Mouse (Mus musculus) midbrain, embryonic 15.5 days (tissue): ENCODE measurements around the gene Ctu2. TPM values are rescaled to one million over a fixed set of nuclear protein-coding genes. Genes with fewer than 3 reads are reported as not detected.
A peak's percentile ranks its signal among the peaks of the same experiment; 100 is the strongest.

ENCODE experiments used
- ATAC-seq: fragments of 200-750 bp; cut with Nextera tagmentation; replicated peaks from 2 replicates; pipeline ENCODE4 v1.8.0; 2017; ENCODE audit warnings: moderate TSS enrichment
- H3K27ac ChIP-seq: fragments of 300-500 bp; sonication (generic); 2 replicates; pipeline ENCODE4 v1.5.1; 2015; ENCODE audit warnings: mild to moderate bottlenecking, inconsistent platforms
- H3K27me3 ChIP-seq: fragments of 300-500 bp; sonication (generic); replicated peaks from 2 replicates; pipeline ENCODE4 v1.6.1; 2015; ENCODE audit warnings: inconsistent platforms
- H3K36me3 ChIP-seq: fragments of 300-500 bp; sonication (generic); replicated peaks from 2 replicates; pipeline ENCODE4 v1.6.1; 2015; ENCODE audit warnings: inconsistent platforms
- H3K4me1 ChIP-seq: fragments of 300-500 bp; sonication (generic); 2 replicates; pipeline ENCODE4 v1.6.1; 2015; ENCODE audit warnings: inconsistent platforms
- H3K4me2 ChIP-seq: fragments of 300-500 bp; sonication (generic); 2 replicates; pipeline ENCODE4 v1.6.1; 2015; ENCODE audit warnings: inconsistent platforms, mild to moderate bottlenecking, moderate library complexity
- H3K4me3 ChIP-seq: fragments of 300-500 bp; sonication (generic); 2 replicates; pipeline ENCODE4 v1.5.1; 2015; ENCODE audit warnings: mild to moderate bottlenecking, inconsistent platforms
- H3K9ac ChIP-seq: fragments of 300-500 bp; sonication (generic); 2 replicates; pipeline ENCODE4 v1.6.1; 2015; ENCODE audit warnings: mild to moderate bottlenecking, inconsistent platforms
- H3K9me3 ChIP-seq: fragments of 300-500 bp; sonication (generic); 2 replicates; pipeline ENCODE4 v1.6.1; 2016; ENCODE audit warnings: inconsistent platforms
- WGBS: fragments of 180-500 bp; shearing (Covaris S2); methylation state at CpG from one replicate; pipeline ENCODE4 v1.1.7; 2015; ENCODE audit warnings: mixed read lengths; 5-methylcytosine and 5-hydroxymethylcytosine counted together
- polyA plus RNA-seq: library from polyadenylated mRNA; unstranded; fragments of >200 nt; fragmentation: Nextera tagmentation; extraction: Ambion mirVana; gene quantifications from 2 replicates; pipeline ENCODE4 v1.2.1, GENCODE M21; 2015

Ctu2 gene
- polyA plus RNA-seq, 1 experiment from 2014 or later: 80.0 TPM

DNA sequence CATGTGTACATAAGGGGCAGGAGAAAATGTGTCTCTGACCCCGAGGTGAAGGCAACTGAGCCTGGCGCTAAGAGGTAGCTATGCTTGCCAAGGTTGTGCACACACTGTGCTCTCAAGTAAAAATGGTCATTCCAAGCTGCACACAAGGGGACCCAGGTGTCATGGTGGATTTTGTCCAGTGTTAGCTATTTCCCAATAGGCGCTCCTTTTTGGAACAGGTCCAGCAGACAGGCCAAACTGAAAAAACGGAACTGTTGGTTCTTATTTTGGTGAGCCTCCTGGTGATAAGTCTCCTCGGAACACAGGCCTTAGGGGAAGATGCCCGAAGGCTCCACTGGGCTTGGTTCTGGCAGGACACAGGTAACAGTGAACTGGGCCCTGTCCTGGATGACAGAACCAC, 21.5 kb upstream of the Ctu2 start:
- WGBS: 86% methylated on average over 6 of the region's 6 CpGs
- H3K4me3 ChIP-seq: no peak overlapping the region
- H3K27me3 ChIP-seq: peaks cover 10% of the 10 kb centered on the region
- H3K27ac ChIP-seq: no peak overlapping the region
- H3K4me1 ChIP-seq: no peaks in the 10 kb centered on the region
- no peak overlapping the region for H3K4me2 ChIP-seq
- H3K9me3 ChIP-seq: no peaks in the 10 kb centered on the region
- no peaks in the 10 kb centered on the region for H3K36me3 ChIP-seq
- no peak overlapping the region for H3K9ac ChIP-seq
- ATAC-seq: no peak

- peaks cover 32% of the 10 kb centered on the region for H3K27me3 ChIP-seq
- H3K27ac ChIP-seq: no peak overlapping the region
- no peaks in the 10 kb centered on the region for H3K36me3 ChIP-seq
- H3K4me1 ChIP-seq: peaks cover 10% of the 10 kb centered on the region
- H3K4me2 ChIP-seq: no peak overlapping the region
- no peak for ATAC-seq
- H3K9ac ChIP-seq: no peak overlapping the region
- H3K4me3 ChIP-seq: no peak overlapping the region
- WGBS: 74% methylated on average over 11 of the region's 11 CpGs
- no peaks in the 10 kb centered on the region for H3K9me3 ChIP-seq
Observed at GRCm38 (mm10) chr8:122457171-122457570, 18.8 kb upstream of the Ctu2 start.

DNA sequence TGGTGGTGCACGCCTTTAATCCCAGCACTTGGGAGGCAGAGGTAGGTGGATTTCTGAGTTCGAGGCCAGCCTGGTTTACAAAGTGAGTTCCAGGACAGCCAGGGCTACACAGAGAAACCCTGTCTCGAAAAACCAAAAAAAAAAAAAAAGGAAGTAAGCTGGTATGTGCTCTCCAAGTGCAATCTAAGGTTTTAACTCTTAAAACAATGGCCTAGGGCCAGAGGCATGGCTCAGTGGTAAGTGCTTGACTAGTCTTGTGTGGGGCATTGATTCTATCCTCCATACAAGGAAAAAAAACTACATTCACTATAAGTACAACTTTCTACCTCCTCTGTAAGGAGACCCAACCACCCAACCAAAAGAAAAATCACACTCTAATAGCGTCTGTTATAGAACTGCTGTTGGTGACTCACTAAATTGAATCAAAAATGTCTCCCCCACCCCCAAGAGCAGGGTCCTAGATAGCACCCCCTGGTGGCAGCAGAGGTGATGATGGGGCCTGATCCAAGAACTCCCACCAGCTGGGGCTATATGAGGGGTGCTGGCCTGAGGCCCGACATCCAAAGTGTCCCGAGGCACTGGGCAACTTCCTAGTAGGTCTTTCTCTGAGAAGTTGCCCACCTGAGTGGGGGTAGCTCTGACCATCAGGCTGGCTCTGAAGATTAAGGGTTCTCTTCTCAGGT, 16.6 kb upstream of the Ctu2 start:
- ATAC-seq: no peak
- peaks cover 38% of the 10 kb centered on the region for H3K27me3 ChIP-seq
- no peak overlapping the region for H3K9ac ChIP-seq
- H3K27ac ChIP-seq: no peak overlapping the region
- H3K4me1 ChIP-seq: peaks cover 10% of the 10 kb centered on the region
- 56% methylated on average over 6 of the region's 6 CpGs for WGBS
- H3K9me3 ChIP-seq: no peaks in the 10 kb centered on the region
- H3K4me2 ChIP-seq: no peak overlapping the region
- no peak overlapping the region for H3K4me3 ChIP-seq
- H3K36me3 ChIP-seq: no peaks in the 10 kb centered on the region

- Histone ChIP-seq H3K36me3 (no peaks in the 10 kb centered on the region), H3K4me1 (peaks cover 10% of the 10 kb centered on the region), H3K9ac (no peak overlapping the region), H3K27ac (no peak overlapping the region), H3K9me3 (no peaks in the 10 kb centered on the region), H3K27me3 (peaks cover 38% of the 10 kb centered on the region), H3K4me3 (peak overlapping the region; percentile 35; the same call in 1 of the 2 replicates), H3K4me2 (peak overlapping the region; percentile 73)
- ATAC-seq: no peak
- 26% methylated on average over 7 of the region's 7 CpGs for WGBS
Observed at GRCm38 (mm10) chr8:122459990-122460389, 16.0 kb upstream of the Ctu2 start.

DNA sequence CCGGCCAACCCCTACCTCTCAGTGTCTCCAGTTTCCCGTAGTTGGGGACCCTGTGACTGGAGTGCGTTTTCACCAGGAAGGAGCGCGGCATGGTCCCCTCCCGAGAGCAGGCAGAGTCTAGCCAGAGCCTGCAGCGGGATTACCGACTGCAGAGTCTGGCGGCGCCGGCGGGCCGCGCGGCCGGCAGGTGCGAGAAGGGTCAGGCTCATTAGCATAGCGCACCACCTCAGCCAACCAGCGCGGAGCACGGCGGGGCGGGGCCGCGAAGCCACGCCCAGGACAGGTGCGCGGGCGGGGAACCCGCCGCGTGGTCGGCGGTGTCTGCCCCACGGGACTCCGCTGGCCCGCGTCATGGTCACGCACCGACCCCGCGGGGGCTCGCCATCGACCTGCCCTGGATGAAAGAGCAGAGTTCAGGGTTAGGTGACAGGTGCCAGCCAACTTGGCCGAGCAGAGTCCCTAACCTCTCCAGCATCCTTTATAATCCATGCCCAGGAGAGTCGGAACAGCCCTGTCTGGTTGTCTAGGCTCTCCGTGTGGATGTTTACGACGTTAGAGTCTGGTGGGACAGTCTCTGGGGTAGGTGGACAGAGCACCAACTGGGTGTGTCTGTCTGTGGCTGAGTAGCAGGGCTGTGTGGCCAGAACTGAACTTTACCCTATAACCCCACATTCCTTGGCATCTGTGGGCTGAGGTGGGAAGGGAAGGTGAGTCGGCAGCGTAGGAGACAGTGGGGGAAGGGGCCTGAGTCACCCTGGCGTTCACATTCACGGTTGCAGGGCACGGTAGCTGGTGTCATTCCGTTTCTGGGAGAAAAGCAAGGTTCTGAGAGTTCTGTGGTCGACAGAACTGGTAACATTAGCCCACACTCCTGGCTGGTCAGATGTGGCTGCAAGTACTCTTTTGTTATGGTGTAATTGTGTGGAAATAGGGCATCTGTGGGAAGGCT, 15.1 kb upstream of the Ctu2 start, which contains the start of gene Snai3:
Gene Snai3 (minus strand): TSS at position 210 of the 949 bp plus-strand sequence.
- peak; percentile 54; the same call in 1 of the 2 replicates for ATAC-seq
- H3K36me3 ChIP-seq: no peaks in the 10 kb centered on the region
- peak within 1 kb of the TSS; percentile 73 for H3K4me2 ChIP-seq
- H3K27me3 ChIP-seq: peaks cover 38% of the 10 kb centered on the region
- no peaks in the 10 kb centered on the region for H3K9me3 ChIP-seq
- WGBS: 2% methylated on average over 56 of the region's 56 CpGs
- peak within 1 kb of the TSS; percentile 35 for H3K4me3 ChIP-seq
- no peak within 1 kb of the TSS for H3K27ac ChIP-seq
- peak within 1 kb of the TSS; percentile 1; the same call in 1 of the 2 replicates for H3K9ac ChIP-seq
- peaks cover 10% of the 10 kb centered on the region for H3K4me1 ChIP-seq

GRCm38 (mm10) chr8:122461473-122462148, 14.3 kb upstream of the Ctu2 start:
- H3K27ac ChIP-seq: no peak overlapping the region
- H3K4me3 ChIP-seq: no peak overlapping the region
- H3K36me3 ChIP-seq: peaks cover under 1% of the 10 kb centered on the region; the same call in 1 of the 2 replicates
- H3K9ac ChIP-seq: no peak overlapping the region
- no peaks in the 10 kb centered on the region for H3K9me3 ChIP-seq
- no peak for ATAC-seq
- 55% methylated on average over 11 of the region's 11 CpGs for WGBS
- peaks cover 38% of the 10 kb centered on the region for H3K27me3 ChIP-seq
- H3K4me2 ChIP-seq: no peak overlapping the region
- peaks cover 10% of the 10 kb centered on the region for H3K4me1 ChIP-seq

DNA sequence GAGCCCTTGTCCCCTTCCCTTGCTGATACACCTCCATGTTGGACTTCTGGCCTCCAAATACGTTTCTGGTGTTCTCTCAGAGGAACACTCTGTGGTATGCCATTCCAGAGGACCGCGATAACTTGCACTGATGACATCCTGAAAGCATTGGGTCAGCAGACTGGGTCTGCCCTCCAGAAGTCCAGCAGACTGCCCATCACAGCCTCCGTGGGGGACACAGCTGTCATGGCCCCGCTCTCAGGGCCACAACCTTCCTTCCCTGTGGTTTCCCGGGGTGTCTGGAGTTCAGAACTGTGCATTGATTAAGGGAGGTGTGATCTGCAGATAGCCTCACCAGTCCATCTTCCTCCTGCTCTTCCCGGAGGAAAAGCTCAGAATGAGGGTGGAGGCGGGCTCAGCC, 13.4 kb upstream of the Ctu2 start:
- Histone ChIP-seq H3K4me3 (no peak overlapping the region), H3K9me3 (no peaks in the 10 kb centered on the region), H3K27ac (no peak overlapping the region), H3K4me2 (no peak overlapping the region), H3K36me3 (peaks cover 8% of the 10 kb centered on the region; the same call in 1 of the 2 replicates), H3K4me1 (peaks cover 10% of the 10 kb centered on the region), H3K27me3 (peaks cover 38% of the 10 kb centered on the region), H3K9ac (no peak overlapping the region)
- WGBS: 66% methylated on average over 8 of the region's 8 CpGs
- no peak for ATAC-seq

GRCm38 (mm10) chr8:122463651-122464640, 12.0 kb upstream of the Ctu2 start:
- WGBS: 69% methylated on average over 12 of the region's 12 CpGs
- H3K27ac ChIP-seq: no peak overlapping the region
- no peak overlapping the region for H3K9ac ChIP-seq
- peaks cover 10% of the 10 kb centered on the region for H3K4me1 ChIP-seq
- ATAC-seq: no peak
- no peaks in the 10 kb centered on the region for H3K9me3 ChIP-seq
- H3K27me3 ChIP-seq: peaks cover 32% of the 10 kb centered on the region
- H3K4me2 ChIP-seq: no peak overlapping the region
- no peak overlapping the region for H3K4me3 ChIP-seq
- H3K36me3 ChIP-seq: peaks cover 14% of the 10 kb centered on the region; the same call in 1 of the 2 replicates

- Histone ChIP-seq H3K27me3 (peaks cover 24% of the 10 kb centered on the region), H3K9me3 (no peaks in the 10 kb centered on the region), H3K4me3 (no peak overlapping the region), H3K36me3 (peaks cover 14% of the 10 kb centered on the region; the same call in 1 of the 2 replicates), H3K4me2 (no peak overlapping the region), H3K4me1 (peaks cover 10% of the 10 kb centered on the region), H3K27ac (no peak overlapping the region), H3K9ac (no peak overlapping the region)
- no peak for ATAC-seq
- WGBS: 84% methylated on average over 7 of the region's 7 CpGs
Observed at GRCm38 (mm10) chr8:122464985-122465384, 11.0 kb upstream of the Ctu2 start.

- Histone ChIP-seq H3K27ac (no peak overlapping the region), H3K9me3 (no peaks in the 10 kb centered on the region), H3K4me2 (no peak overlapping the region), H3K4me1 (no peaks in the 10 kb centered on the region), H3K27me3 (peaks cover under 1% of the 10 kb centered on the region; the same call in 1 of the 2 replicates), H3K36me3 (peaks cover 19% of the 10 kb centered on the region; the same call in 1 of the 2 replicates), H3K9ac (no peak overlapping the region), H3K4me3 (no peak overlapping the region)
- WGBS: 90% methylated on average over 13 of the region's 13 CpGs
- ATAC-seq: no peak
Observed at GRCm38 (mm10) chr8:122467816-122468215, 8.1 kb upstream of the Ctu2 start.

DNA sequence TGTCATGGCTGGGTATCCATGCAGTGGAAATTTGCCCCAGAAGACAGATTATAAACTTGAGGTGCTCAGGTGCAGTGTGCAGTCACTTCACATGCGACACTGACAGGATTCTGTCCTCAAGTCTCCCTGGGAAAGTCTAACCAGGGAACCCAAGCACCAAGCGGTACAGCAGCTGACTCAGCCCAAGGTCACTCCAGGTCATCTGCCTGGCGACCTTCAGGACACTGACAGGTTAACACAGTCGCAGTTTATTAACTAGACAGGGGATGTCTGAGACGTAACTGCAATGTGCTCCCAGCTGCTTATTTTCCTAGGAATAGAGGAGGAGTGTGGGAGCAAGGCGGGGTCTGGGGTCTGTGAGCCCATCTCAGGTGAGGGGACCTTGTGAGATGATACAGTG, 6.5 kb upstream of the Ctu2 start:
- Histone ChIP-seq H3K27me3 (no peaks in the 10 kb centered on the region), H3K27ac (no peak overlapping the region), H3K36me3 (peaks cover 19% of the 10 kb centered on the region; the same call in 1 of the 2 replicates), H3K4me3 (no peak overlapping the region), H3K9ac (no peak overlapping the region), H3K4me2 (no peak overlapping the region), H3K9me3 (no peaks in the 10 kb centered on the region), H3K4me1 (peaks cover 7% of the 10 kb centered on the region)
- WGBS: 90% methylated on average over 6 of the region's 6 CpGs
- no peak for ATAC-seq
